Mouse (Mus musculus) heart, adult 11 months (tissue): ENCODE measurements around the gene Rnf135.

ENCODE experiments used
- DNase-seq: peaks from one replicate; pipeline ENCODE4 v3.0.0; 2022

The Rnf135 gene

DNA sequence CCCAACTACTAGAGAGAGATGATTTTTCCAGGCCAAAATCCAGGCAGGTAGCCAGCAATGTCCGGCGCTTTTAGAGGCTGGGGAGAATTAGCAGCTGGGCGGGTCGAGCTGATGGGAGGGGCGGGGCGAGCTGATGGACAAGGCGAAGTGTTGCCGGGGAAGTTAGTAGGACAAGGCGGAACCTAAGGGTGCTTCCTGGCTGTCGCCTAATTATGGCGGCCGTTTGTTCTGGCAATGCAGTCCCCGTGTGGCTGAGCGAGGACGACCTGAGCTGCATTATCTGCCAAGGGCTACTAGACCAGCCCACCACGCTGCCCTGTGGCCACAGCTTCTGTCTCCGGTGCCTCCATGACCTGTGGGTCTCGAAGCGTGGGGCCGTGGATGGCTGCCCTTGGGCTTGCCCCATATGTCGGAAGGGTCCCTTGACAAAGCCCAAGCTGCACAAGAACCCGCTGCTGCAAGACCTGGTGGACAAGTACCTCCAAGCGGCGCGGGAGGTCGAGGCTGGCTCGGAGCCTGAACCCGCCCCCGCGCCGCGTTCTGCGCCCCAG is at the start of gene Rnf135:
Gene Rnf135 (plus strand): TSS at position 147 of the 551 bp plus-strand sequence.
- peak; percentile 100 for DNase-seq

GRCm38 (mm10) chr11:80134744-80135143 is 48.9 kb upstream of the Rnf135 start:
- no peak for DNase-seq

- peak; percentile 48 for DNase-seq
Observed at GRCm38 (mm10) chr11:80135954-80136683, 47.5 kb upstream of the Rnf135 start.

- DNase-seq = peak; percentile 81
Observed at GRCm38 (mm10) chr11:80136786-80137185, 46.9 kb upstream of the Rnf135 start.

DNA sequence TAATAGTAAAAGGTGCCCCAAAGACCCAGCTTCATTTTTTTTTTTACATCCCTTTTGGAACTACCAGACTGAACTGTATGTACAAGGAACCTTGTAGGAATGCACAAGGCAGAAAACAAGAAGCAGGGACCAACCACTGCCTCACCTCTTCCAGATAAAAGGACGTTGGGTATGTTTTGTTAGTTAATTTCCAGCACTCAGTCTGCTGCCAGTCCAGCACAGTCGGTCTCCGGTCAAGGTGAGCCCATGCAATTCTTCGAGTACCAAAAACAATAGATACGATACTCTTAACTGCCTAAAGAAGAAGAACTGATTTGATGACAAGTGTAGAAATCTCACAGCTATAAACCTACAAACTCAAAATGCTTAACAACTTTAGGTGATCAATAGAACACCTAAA is 45.9 kb upstream of the Rnf135 start:
- peak; percentile 17 for DNase-seq

DNA sequence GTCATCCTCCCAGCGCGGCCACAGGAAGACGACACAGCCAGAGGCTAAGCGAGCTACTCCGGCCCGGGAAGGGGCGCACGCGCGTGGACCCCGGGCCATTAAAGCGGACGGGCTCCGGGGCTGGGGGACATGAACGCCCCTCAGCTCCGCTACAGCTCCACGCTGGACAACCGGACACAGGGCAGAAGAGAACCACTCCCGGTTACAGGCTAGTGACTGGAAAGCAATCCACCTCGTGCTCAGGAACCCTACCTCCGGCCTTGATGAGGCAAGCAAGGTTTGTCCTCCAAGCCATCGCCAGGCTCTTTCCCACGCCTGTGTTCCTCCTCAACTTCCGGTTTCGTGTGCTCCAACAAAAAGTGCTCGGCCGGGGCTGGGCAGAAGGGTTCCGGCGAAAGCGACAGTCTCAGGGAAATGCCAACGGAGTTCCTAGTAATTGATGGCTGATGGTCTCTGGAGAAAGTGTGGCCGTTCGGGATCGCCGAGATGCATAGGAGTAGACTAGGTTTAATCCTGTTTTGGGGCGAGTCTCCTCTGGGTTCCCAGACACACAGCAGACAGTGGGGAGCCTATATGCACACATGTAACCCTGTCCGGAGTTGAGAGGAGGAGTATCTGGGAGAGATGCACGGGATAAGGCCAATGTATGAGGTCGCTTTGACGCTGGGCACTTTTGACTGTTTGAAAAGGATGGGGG is 41.7 kb upstream of the Rnf135 start, which contains the start of gene Tefm:
Gene Tefm (minus strand): TSS at position 351 of the 697 bp plus-strand sequence.
- DNase-seq = peak; percentile 97

GRCm38 (mm10) chr11:80142872-80143271 is 40.8 kb upstream of the Rnf135 start:
- DNase-seq = peak; percentile 87

GRCm38 (mm10) chr11:80145787-80146275 is 37.8 kb upstream of the Rnf135 start:
- peak; percentile 93 for DNase-seq

DNA sequence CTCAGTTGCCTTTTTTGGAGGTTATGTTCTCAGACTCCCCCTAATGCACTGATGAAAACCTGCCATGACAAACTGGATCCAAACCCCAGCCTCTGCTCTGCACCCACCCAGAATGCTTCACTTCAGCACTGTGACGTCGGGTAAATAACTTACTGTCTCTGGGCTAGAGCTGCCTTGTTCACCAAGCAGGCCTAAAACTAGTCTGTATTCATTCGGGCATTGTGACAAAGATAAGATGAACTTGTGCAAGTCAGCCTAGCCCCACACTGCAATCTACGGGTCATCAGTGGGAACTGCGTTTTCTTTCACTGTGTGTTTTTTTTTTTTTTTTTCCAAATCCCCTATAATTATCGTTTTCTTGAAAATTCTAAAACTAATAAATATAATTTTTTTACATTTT is 35.9 kb upstream of the Rnf135 start:
- DNase-seq = peak; percentile 97

GRCm38 (mm10) chr11:80148313-80148712 is 35.3 kb upstream of the Rnf135 start:
- DNase-seq = peak; percentile 99

GRCm38 (mm10) chr11:80148974-80149373 is 34.7 kb upstream of the Rnf135 start:
- peak; percentile 34 for DNase-seq

- DNase-seq = peak; percentile 94
Observed at GRCm38 (mm10) chr11:80149412-80150023, 34.1 kb upstream of the Rnf135 start.

DNA sequence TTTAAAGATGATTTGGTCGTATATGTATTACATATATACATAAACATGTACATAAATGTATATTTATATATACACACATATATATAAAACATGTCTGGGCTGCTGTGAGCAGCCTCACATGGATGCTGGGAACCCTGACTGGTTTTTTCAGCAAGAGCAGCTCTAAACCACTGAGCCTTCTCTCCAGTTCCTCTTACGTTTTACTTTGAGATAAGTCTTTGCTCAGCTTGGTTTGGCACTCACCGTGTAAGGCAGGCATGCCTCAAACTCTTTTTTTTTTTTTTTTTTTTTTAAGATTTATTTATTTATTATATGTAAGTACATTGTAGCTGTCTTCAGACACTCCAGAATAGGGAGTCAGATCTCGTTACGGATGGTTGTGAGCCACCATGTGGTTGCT is 33.1 kb upstream of the Rnf135 start:
- DNase-seq = peak; percentile 44

DNA sequence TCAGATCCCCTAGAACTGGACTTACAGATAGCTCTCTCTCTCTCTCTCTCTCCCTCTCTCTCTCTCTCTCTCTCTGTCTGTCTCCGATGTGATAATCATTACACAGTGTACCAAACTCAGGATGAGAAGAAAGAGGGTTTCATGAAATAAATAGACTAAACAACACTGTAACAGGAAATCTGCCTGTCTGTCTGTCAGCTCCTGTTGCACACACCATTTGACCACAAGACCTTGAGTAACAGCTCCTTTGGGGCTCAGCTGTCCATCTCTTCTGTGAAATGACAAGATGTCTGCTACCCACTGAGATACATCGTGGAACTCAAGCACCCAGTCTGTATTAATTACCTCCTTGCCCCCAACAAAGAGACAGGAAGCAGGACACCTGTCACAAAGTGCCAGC is 32.1 kb upstream of the Rnf135 start:
- peak; percentile 72 for DNase-seq

GRCm38 (mm10) chr11:80152376-80152775 is 31.3 kb upstream of the Rnf135 start:
- peak; percentile 98 for DNase-seq

DNA sequence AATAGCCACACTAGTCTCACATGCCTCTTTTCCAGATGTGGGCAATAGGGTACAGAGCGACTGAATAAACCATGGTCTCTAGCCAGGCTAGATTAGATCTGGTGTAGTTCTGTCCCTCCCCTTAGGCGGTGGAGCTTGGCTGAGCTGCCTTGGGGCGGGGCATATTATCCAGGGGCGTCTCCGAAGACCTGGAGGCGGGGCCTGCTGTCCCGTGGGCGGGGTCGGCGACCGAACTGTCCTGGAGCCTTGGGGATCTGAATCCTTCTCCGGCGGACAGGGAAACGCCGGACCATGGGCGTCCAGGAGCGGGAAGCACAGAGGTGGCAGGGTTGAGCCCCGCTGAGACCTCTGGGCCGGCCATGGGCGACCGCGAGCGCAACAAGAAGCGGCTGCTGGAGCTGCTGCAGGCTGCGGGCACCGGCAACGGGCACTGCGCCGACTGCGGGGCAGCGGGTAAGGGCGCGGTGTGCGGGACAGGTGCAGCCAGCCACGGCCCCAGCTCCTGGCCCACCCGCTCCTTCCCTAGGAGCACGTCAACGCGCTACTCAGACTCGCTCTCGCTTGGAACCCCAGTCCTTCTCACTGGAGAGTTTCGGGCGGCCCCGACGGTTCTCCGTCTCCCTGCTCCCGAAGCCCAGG is 29.7 kb upstream of the Rnf135 start, which contains the start of gene Adap2:
Gene Adap2 (plus strand): TSS at position 249 of the 639 bp plus-strand sequence.
- DNase-seq = peak; percentile 99

DNA sequence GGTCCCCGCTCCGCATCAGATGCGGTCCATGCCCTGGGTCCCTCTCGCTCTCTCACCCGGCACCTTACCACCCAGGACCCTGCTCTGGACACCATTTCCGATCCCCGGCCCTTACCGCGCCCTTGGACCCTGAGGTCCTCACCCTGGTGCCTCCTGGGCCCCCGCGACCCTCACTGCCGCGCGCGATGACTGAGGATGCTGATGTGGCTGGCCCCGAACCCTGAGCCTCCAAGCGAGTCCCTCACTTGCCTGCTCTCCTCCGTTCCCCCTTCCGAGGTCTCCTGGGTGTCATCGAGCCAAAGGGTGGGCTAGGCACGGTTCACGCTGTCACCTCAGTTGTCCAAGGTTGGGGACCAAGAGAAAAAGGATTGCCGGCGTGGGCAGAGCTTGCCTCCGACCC is 29.1 kb upstream of the Rnf135 start:
- DNase-seq = peak; percentile 95

DNA sequence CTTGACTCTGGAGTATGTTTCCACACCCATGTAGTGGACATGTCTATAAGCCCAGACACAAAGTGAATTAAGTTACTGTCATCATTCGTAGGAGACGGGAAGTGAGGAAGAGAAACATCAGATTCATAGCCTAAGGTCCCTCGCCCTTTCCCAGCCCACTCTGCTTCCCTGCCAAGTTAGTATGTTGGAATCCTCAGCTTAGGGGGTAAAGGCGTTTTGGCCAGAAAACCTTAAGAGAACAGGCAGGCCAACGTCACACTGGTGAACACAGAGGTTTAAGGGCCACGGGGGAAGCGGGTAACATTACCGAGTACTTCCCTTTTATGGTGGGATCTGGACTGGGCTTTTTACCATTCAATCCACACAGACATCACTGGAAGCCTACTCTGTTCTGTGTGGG is 28.1 kb upstream of the Rnf135 start:
- DNase-seq = peak; percentile 92

DNA sequence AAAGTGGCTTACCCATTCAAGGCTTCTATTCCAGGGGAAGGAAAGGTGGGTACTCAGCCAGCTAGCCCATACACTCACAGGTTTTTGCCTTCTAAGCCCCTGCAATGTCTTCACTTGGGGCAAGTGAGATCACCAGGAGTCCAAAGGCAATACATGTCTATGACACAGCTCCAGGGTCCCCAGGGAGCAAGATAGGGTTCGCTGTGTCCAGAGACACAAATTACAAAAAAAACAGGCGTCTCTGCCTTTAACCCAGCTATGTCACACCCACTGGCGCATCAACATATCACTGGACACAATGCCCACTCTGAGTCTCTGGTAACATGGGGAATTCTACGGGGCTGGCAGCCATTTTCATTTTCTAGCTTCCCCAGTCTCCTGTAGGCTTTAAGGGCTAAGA is 27.7 kb upstream of the Rnf135 start:
- peak; percentile 96 for DNase-seq

GRCm38 (mm10) chr11:80156841-80157240 is 26.8 kb upstream of the Rnf135 start:
- peak; percentile 92 for DNase-seq

- DNase-seq = peak; percentile 74
Observed at GRCm38 (mm10) chr11:80159018-80159417, 24.6 kb upstream of the Rnf135 start.

- DNase-seq = no peak
Observed at GRCm38 (mm10) chr11:80161041-80161440, 22.6 kb upstream of the Rnf135 start.
